Mouse (Mus musculus) ES-Bruce4 (cell line): ENCODE results near the gene Prss45. TPM values are rescaled to one million over a fixed set of nuclear protein-coding genes. Genes with fewer than 3 reads are reported as not detected.

Experiments used
- H3K27ac ChIP-seq: 2 replicates; pipeline ENCODE4 v1.5.1; 2012; ENCODE audit warnings: low read length, inconsistent platforms; ENCODE audit not compliant: insufficient read depth
- H3K27me3 ChIP-seq: 2 replicates; pipeline ENCODE4 v1.6.1; 2012; ENCODE audit warnings: mild to moderate bottlenecking, low read length, inconsistent platforms; ENCODE audit not compliant: control insufficient read depth, poor library complexity, insufficient read depth, severe bottlenecking
- H3K36me3 ChIP-seq: 2 replicates; pipeline ENCODE4 v1.6.1; 2012; ENCODE audit warnings: inconsistent platforms, mild to moderate bottlenecking, low read length, moderate library complexity; ENCODE audit not compliant: control insufficient read depth, poor library complexity, insufficient read depth, severe bottlenecking
- H3K4me1 ChIP-seq: one replicate; pipeline ENCODE4 v1.8.1; 2011; ENCODE audit warnings: low read length; ENCODE audit not compliant: control insufficient read depth, insufficient read depth
- H3K4me3 ChIP-seq: 2 replicates; pipeline ENCODE4 v1.5.1; 2011; ENCODE audit warnings: low read depth, mild to moderate bottlenecking, low read length
- H3K9ac ChIP-seq: 2 replicates; pipeline ENCODE4 v1.6.1; 2012; ENCODE audit warnings: low read depth, mild to moderate bottlenecking, inconsistent platforms; ENCODE audit not compliant: poor library complexity, severe bottlenecking
- H3K9me3 ChIP-seq: replicated peaks from 2 replicates; pipeline ENCODE4 v1.6.1; 2012; ENCODE audit warnings: mild to moderate bottlenecking, low read length, inconsistent platforms; ENCODE audit not compliant: control insufficient read depth, poor library complexity, insufficient read depth, severe bottlenecking
- CTCF ChIP-seq: IDR thresholded peaks from one replicate; pipeline ENCODE4 v1.8.1; 2011; ENCODE audit warnings: low read depth, low read length
- EP300 ChIP-seq: IDR thresholded peaks from 2 replicates; pipeline ENCODE4 v1.6.1; 2011; ENCODE audit warnings: low read depth, low read length; ENCODE audit not compliant: insufficient read depth
- POLR2A ChIP-seq: IDR thresholded peaks from one replicate; pipeline ENCODE4 v1.8.1; 2011; ENCODE audit warnings: low read length; ENCODE audit not compliant: insufficient read depth
- polyA plus RNA-seq: library from polyadenylated mRNA; stranded (reverse); fragments of >200 nt; gene quantifications from 2 replicates; pipeline ENCODE4 v1.2.4, GENCODE M21; 2011; ENCODE audit warnings: low read depth; ENCODE audit not compliant: missing spikeins, insufficient read depth, insufficient read length

Gene Prss45
- polyA plus RNA-seq, 1 experiment, result 0.66 TPM

DNA sequence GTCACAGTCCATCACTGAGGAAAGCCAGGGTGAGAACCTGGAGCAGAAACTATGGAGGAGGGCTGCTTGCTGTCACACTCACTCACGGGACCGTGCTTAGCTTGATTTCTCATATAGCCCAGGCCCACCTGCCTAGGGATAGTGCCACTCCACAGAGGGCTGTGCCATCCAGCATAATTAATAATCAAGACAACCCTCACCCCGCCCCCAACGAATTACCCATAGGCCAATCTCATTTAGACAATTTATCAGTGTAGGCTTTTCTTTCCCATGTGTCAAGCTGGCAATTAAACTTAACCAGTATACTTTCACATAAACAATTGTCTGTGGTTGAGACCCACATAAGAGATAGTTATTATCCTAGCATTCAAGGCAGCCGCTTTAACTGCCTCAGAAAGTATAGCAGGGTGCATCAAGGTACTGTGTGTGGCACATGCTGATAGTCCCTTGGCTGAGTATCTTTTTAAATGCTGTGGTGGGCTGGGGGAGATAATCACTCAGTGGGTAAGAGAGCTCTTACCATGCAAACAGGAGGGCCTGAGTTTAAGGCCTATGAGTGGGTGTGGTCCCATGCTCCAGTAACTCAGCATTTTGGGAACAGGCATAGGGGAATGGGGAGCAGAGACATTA is 24.7 kb downstream of the Prss45 start:
- TF ChIP-seq POLR2A (no peak), CTCF (no peak), EP300 (no peak)
- Histone ChIP-seq H3K9ac (no peak overlapping the region), H3K4me1 (peaks cover 6% of the 10 kb centered on the region), H3K9me3 (no peaks in the 10 kb centered on the region), H3K4me3 (no peak overlapping the region), H3K27me3 (no peaks in the 10 kb centered on the region), H3K27ac (no peak overlapping the region), H3K36me3 (no peaks in the 10 kb centered on the region)

DNA sequence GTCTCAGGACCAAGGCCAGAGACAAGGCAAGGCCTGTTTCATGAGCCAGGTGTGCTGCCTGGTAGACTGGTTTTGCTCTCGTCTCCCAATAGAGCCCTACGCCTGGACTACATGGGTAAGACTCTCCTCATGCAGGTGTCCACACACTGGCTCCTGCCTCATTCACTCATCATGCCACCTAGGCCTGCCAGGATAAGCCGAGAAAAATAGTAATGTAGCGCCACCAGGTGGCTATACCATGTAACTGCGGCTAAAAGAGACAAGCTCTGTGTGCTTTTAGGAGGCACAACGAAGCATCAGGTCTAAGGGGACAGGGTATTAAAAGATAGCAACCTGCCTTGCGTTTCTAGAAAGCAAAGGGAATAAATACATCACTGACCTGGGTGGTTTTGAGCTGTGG is 36.6 kb downstream of the Prss45 start:
- Histone ChIP-seq H3K36me3 (no peaks in the 10 kb centered on the region), H3K9ac (no peak overlapping the region), H3K27me3 (no peaks in the 10 kb centered on the region), H3K27ac (no peak overlapping the region), H3K4me1 (no peaks in the 10 kb centered on the region), H3K4me3 (no peak overlapping the region), H3K9me3 (no peaks in the 10 kb centered on the region)
- TF ChIP-seq CTCF, result peak; percentile 56
- TF ChIP-seq EP300, result no peak
- TF ChIP-seq POLR2A, result no peak

DNA sequence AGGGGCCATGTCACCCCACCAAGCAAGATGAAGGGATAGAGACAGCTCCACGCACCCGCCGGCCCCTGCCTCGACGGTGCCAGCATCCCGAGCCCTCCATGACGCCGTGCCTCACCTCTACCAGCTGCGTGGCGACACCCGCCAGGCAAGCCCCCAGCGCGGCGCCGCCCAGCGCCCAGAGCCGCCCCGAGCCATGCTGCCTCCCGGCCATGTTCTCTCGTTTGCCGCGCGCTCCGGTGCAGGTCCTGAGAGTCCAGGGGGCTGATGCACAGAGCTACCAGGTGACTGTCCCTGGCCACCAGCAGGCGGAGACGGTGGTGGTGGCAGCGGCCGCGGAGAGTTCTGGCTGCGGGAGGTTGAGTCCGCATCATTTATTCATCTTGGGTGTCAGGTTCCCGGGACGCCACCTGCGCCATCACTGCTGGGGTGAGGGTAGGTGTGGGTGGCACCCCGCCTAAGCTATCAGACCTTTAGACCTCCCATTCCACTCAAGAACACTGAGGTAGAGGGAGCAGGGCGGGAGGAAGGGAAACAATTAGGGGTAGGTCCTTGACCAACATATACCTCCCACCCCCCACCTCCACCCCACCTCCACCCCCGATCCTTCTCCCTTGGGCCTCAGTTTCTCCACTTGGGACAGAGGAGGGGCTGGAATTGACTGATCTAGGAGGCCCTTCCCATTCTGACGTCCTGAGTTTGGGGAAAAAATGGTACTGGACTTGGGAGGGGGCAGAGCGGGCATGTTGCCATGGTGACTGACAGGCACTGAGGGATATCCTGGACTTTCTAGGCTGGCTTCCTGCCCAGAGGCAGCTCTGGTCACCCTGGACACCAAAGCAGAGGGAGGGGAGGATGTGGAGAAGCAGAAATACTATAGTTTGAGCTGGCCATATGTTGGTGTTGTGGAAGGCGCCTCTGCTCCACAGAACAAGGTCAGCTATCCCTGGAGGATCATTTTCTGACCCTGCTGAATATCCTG is 39.6 kb downstream of the Prss45 start:
- Histone ChIP-seq H3K9ac (peak overlapping the region; percentile 38), H3K4me1 (no peaks in the 10 kb centered on the region)

DNA sequence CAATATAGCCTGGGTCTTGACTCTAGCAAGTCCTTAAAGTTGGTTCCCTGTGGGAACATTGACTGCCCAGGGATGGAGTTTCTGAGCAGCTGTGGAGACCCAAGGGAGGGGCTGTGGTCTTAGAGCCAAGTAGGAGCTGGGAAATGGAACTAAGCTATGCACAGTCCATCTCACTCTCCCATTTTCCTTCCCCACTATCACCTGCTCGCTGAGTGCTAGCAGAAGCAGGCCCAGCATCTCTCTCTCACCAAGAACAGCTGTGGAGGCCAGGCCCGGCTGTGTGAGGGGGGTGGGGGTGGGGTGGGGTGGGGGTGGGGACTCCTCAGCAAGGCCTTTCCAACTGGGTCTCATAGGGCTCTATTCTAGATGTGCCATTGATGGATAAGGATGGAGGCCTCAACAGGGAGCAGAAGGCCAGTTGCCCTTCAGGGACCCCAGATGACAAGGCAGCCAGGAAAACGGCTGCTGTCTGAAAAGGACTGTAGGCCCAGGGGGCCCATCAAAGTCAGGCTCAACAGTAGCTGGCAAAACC is 40.3 kb downstream of the Prss45 start:
- H3K9ac ChIP-seq, result no peak overlapping the region
- no peak overlapping the region for H3K4me3 ChIP-seq
- no peaks in the 10 kb centered on the region for H3K27me3 ChIP-seq
- no peaks in the 10 kb centered on the region for H3K4me1 ChIP-seq
- H3K27ac ChIP-seq, result no peak overlapping the region
- no peaks in the 10 kb centered on the region for H3K36me3 ChIP-seq
- no peaks in the 10 kb centered on the region for H3K9me3 ChIP-seq
- no peak for TF ChIP-seq EP300
- no peak for TF ChIP-seq POLR2A
- no peak for TF ChIP-seq CTCF

More for the DNA sequence above, 39.6 kb downstream of the Prss45 start:
- Histone ChIP-seq H3K27me3 (no peaks in the 10 kb centered on the region), H3K36me3 (no peaks in the 10 kb centered on the region), H3K9me3 (no peaks in the 10 kb centered on the region), H3K27ac (no peak overlapping the region), H3K4me3 (peak overlapping the region; percentile 55)
- no peak for TF ChIP-seq POLR2A
- TF ChIP-seq EP300, result no peak
- TF ChIP-seq CTCF, result no peak

DNA sequence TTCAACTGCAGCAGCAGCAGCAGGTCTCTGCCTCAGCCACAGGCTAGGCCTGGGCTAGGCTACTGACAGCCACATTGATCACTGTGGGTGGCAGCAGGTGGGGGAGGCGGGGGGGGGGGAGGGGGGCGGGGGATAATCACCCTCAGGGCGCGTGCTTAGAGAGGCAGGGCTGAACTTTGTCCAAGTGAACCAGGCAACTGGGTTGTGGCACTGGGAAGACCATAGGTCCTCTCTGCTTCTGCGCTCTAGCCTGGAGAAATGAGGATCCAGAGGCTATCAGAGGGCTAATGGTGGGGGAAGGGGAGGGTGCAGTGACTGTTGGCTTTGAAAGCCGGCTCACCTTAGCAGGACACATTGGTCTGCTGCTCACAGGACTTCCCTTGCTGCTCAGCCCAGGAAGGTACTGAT is 40.9 kb downstream of the Prss45 start:
- Histone ChIP-seq H3K36me3 (no peaks in the 10 kb centered on the region), H3K4me1 (no peaks in the 10 kb centered on the region), H3K9ac (no peak overlapping the region), H3K9me3 (no peaks in the 10 kb centered on the region), H3K27me3 (no peaks in the 10 kb centered on the region), H3K4me3 (no peak overlapping the region), H3K27ac (no peak overlapping the region)
- TF ChIP-seq CTCF, result no peak
- no peak for TF ChIP-seq POLR2A
- no peak for TF ChIP-seq EP300

DNA sequence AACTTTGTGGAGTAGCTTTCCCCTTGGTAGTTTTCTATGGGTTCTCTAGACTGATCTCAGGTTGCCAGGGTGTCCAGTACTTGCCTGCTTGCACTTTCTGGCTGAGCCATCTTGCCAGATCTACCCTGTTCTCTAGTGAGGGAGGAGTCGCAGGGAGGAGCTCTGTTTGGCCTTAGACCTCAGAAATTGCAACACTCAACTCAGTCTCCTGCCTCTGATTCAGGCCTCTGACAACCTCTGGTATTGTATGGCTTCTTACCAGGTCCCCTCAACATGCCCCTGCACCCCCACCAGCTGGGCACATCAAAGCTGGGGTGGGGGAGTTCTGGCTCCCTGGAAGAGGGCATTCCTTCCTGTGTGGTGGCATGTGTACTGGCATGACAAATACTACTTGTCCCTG is 43.0 kb downstream of the Prss45 start:
- H3K9ac ChIP-seq, result no peak overlapping the region
- H3K27me3 ChIP-seq, result no peaks in the 10 kb centered on the region
- H3K4me1 ChIP-seq, result peaks cover 2% of the 10 kb centered on the region
- H3K4me3 ChIP-seq, result no peak overlapping the region
- no peak for TF ChIP-seq POLR2A
- no peak for TF ChIP-seq CTCF
- no peak for TF ChIP-seq EP300
- H3K36me3 ChIP-seq, result no peaks in the 10 kb centered on the region
- H3K27ac ChIP-seq, result no peak overlapping the region
- no peaks in the 10 kb centered on the region for H3K9me3 ChIP-seq
